Mouse (Mus musculus): ENCODE measurements around the gene Zfp683.

DNA sequence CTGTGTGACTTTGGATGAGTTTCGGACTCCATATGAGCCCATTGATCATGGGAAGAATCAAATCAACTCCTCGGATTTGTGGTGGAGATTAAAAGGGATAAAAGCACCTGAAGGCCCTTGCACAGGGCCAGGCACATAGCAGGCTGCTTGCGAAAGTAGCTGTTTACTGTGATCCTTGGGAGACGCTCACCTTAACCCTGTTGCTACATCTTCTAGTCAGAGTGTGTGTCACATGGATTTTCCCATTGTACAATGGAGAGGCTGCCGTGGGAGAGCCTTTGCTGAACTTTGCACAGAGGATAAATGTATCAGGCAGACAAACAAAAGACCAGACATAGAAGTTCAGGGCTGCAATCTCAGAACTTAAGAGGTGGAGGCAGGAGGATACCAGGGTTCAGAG is 1.7 kb upstream of the Zfp683 start:
- no peak for TF ChIP-seq POLR2A (IDR thresholded peaks at IDR 0.05; ENCODE audit: extremely low read depth, insufficient read depth, low read length)
- TF ChIP-seq CTCF (IDR thresholded peaks at IDR 0.05; ENCODE audit: low read depth, low read length): no peak

Measured in liver, adult 2 months (tissue).